Mouse (Mus musculus) megakaryocyte, embryonic 14.5 days (primary cell): ENCODE measurements at regions not wholly inside any gene's neighbourhood (a gene's known extent, or its start where the extent isn't known, plus 50 kb on each side); places are given as distances from the start of the nearest gene placed in this dataset.

Experiments
- FLI1 ChIP-seq: IDR thresholded peaks from 2 replicates; pipeline ENCODE4 v1.6.1; 2012; ENCODE audit warnings: low read length, inconsistent platforms, mixed read lengths
- GATA1 ChIP-seq: IDR thresholded peaks from 3 replicates; pipeline ENCODE4 v1.6.1; 2012; ENCODE audit warnings: mixed read lengths, low read length, inconsistent platforms, borderline replicate concordance

GRCm38 (mm10) chr3:144110331-144111080 lies 94.5 kb downstream of the Lmo4 start:
- TF ChIP-seq GATA1 (no peak), FLI1 (no peak)
